Mouse (Mus musculus): ENCODE results near the gene Mrfap1.

DNA sequence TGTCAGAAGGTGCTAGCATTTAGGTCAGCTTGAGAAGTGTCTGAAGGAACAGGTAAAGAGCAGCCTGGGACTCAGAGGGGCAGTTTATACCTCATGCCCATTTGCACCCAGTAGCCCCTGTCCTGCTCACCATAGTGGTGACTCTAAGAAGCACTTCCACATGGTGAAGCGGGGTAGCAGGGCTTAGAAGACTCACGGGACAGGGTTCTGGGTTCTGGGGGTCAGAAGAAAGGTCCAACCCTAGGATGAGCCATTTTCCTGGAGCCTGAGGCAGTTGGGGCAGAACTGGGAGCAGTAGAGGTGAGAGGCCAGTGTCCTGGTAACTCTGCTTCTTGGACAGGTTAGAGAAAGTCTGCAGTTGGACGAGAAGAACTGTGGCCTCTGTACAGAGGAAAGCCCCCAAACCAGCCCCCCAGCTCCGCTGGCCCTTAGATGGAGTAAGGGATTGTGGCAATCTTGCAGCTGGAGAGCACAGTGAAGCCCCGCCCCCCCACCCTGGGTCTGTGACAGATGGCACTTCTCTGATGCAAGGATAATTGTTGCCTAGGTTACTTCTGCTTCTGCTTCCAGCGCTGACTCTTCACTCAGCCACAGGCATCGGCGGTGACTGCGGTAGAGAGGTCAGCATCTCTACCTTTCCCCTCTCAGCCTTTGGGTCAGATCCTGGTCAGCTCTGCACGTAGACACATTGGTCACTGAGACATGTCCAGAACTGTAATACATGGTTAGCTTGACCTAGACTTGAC, 29.4 kb downstream of the Mrfap1 start:
- TF ChIP-seq GATA1 (IDR thresholded peaks at IDR 0.05; ENCODE audit: borderline replicate concordance, low read length): no peak
- no peak for TF ChIP-seq FLI1 (IDR thresholded peaks at IDR 0.05; ENCODE audit: low read length)
